Mouse (Mus musculus): ENCODE data around the gene Mfsd4b5.

GRCm38 (mm10) chr10:40034956-40035355 is 48.5 kb upstream of the Mfsd4b5 start:
- TF ChIP-seq CTCF (conservative IDR thresholded peaks at IDR 0.05; ENCODE audit: low read length) (no peak), POU5F1 (IDR thresholded peaks at IDR 0.05; ENCODE audit: borderline replicate concordance, low read length) (no peak), NANOG (IDR thresholded peaks at IDR 0.05; ENCODE audit: borderline replicate concordance, low read length) (no peak)

Data from E14TG2a.4 (cell line).